Mouse (Mus musculus): ENCODE data around the gene Rab3ip.

GRCm38 (mm10) chr10:116956483-116957158 is 6.1 kb upstream of the Rab3ip start:
- TF ChIP-seq ETS1 (IDR thresholded peaks at IDR 0.05; ENCODE audit: low read depth, low read length) (no peak), POLR2A (IDR thresholded peaks at IDR 0.05; ENCODE audit: control insufficient read depth in 1 of 2, insufficient read depth in 1 of 2, low read depth in 1 of 2, low read length in 2 of 2, poor library complexity in 1 of 2) (no peak), MAFK (IDR thresholded peaks at IDR 0.05; ENCODE audit: borderline replicate concordance, low read depth, low read length) (no peak), MAX (IDR thresholded peaks at IDR 0.05; ENCODE audit: low read length) (no peak), EP300 (IDR thresholded peaks at IDR 0.05; ENCODE audit: low read depth in 1 of 2, low read length in 2 of 2) (no peak), HCFC1 (IDR thresholded peaks at IDR 0.05; ENCODE audit: low read depth, low read length) (no peak), TBP (IDR thresholded peaks at IDR 0.05; ENCODE audit: low read depth, low read length) (no peak), CTCF (IDR thresholded peaks at IDR 0.05 in 2 of 3, conservative IDR thresholded peaks at IDR 0.05 in 1 of 3; ENCODE audit: control insufficient read depth in 1 of 3, insufficient read depth in 1 of 3, low read depth in 2 of 3, low read length in 3 of 3, poor library complexity in 1 of 3, severe bottlenecking in 1 of 3) (no peak), GABPA (IDR thresholded peaks at IDR 0.05; ENCODE audit: low read depth, low read length) (no peak), TAL1 (IDR thresholded peaks at IDR 0.05; ENCODE audit: low read length) (no peak), POLR2AphosphoS5 (IDR thresholded peaks at IDR 0.05; ENCODE audit: borderline replicate concordance, low read depth, low read length) (no peak)
